Mouse (Mus musculus): ENCODE data around the gene Trim58.

DNA sequence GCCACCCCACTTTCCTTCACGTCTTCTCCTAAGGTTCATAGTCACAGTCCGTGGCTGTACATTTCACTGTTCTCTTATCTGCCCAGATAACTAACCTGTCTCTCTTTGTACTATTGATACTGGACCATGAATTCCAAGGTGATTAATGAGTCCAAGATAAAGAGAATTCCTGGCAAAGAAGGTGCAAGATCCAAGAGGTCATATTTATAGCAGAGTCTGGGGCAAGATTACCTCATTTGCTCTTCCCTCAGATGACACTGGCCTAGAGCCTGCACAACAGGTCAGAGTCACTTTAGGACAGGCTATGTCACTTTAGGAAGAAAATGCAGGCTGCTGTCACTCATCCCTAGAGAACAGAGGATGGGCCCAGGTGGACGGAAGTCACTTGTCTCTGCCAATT, 35.0 kb upstream of the Trim58 start:
- TF ChIP-seq GATA1 (IDR thresholded peaks at IDR 0.05; ENCODE audit: borderline replicate concordance, low read length) = no peak
- TF ChIP-seq FLI1 (IDR thresholded peaks at IDR 0.05; ENCODE audit: low read length) = no peak
